In genomic region chr19:43495846-43496245, GRCm38 (mm10) we compare ENCODE assay signal across 9 mouse cellular contexts. TPM values are rescaled to one million over a fixed set of nuclear protein-coding genes. Genes with fewer than 3 reads are reported as not detected.
A peak's percentile ranks its signal among the peaks of the same experiment; 100 is the strongest.
DNase-seq lines count a peak whose midpoint lies in the region; ATAC-seq and TF ChIP-seq lines count a peak whose summit lies in the region.
"Had no signal": no experiment of that assay in that cellular context is flagged by ENCODE, and none has a peak within 500 bp of the region (broad histone marks: within the 10 kb centered on the region; RNA-seq: fewer than 3 reads in every experiment).

No protein-coding gene starts in this region.

- ATAC-seq in neural tube, embryonic 15.5 days (ENCODE audit: low FRiP score), result no peak; the same call in 1 of the 2 replicates
- ATAC-seq in inflammation-experienced regulatory T-cells, adult 6 months, result peak; percentile 63
- ATAC-seq in limb, embryonic 11.5 days (ENCODE audit: insufficient number of reproducible peaks, low FRiP score, low TSS enrichment, low read depth), result no peak
- peak; percentile 31; the same call in 1 of the 2 replicates for ATAC-seq in midbrain, embryonic 13.5 days

- H3K4me1 ChIP-seq in neural tube, embryonic 15.5 days, result peaks cover 7% of the 10 kb centered on the region; the same call in 1 of the 2 replicates
- H3K4me1 ChIP-seq in cerebellum, adult 2 months (ENCODE audit: control insufficient read depth, insufficient read depth, low read length), result no peaks in the 10 kb centered on the region
- H3K4me1 ChIP-seq in limb, embryonic 11.5 days (ENCODE audit: control insufficient read depth, insufficient read depth, low read length), result no peaks in the 10 kb centered on the region
- peaks cover 11% of the 10 kb centered on the region for H3K4me1 ChIP-seq in midbrain, embryonic 13.5 days (replicated peaks)

- H3K9ac ChIP-seq in neural tube, embryonic 15.5 days (replicated peaks), result no peak overlapping the region
- H3K9ac ChIP-seq in limb, embryonic 11.5 days (ENCODE audit: low read length), result no peak overlapping the region
- H3K9ac ChIP-seq in midbrain, embryonic 13.5 days (replicated peaks), result no peak overlapping the region
- H3K9ac ChIP-seq: embryonic facial prominence, embryonic 12.5 days had no signal

- WGBS in neural tube, embryonic 15.5 days, result 29% methylated on average over 5 of the region's 5 CpGs
- 35% methylated on average over 5 of the region's 5 CpGs for WGBS in cerebellum, adult 2 months
- 23% methylated on average over 5 of the region's 5 CpGs for WGBS in limb, embryonic 11.5 days
- WGBS in midbrain, embryonic 13.5 days, result 25% methylated on average over 5 of the region's 5 CpGs

- no peaks in the 10 kb centered on the region for H3K27me3 ChIP-seq in neural tube, embryonic 15.5 days (replicated peaks)
- no peaks in the 10 kb centered on the region for H3K27me3 ChIP-seq in cerebellum, adult 2 months (ENCODE audit: control insufficient read depth, insufficient read depth, low read length)
- H3K27me3 ChIP-seq in limb, embryonic 11.5 days (ENCODE audit: control insufficient read depth, insufficient read depth, low read length), result no peaks in the 10 kb centered on the region
- peaks cover 21% of the 10 kb centered on the region; the same call in 1 of the 2 replicates for H3K27me3 ChIP-seq in midbrain, embryonic 13.5 days

- H3K4me3 ChIP-seq in neural tube, embryonic 15.5 days (replicated peaks), result no peak overlapping the region
- no peak overlapping the region for H3K4me3 ChIP-seq in cerebellum, adult 2 months (replicated peaks; ENCODE audit: insufficient read depth, low read depth, low read length)
- no peak overlapping the region for H3K4me3 ChIP-seq in limb, embryonic 11.5 days (ENCODE audit: low read depth, low read length)
- no peak overlapping the region for H3K4me3 ChIP-seq in midbrain, embryonic 13.5 days (replicated peaks)
- H3K4me3 ChIP-seq: embryonic facial prominence, embryonic 12.5 days had no signal

- H3K36me3 ChIP-seq in neural tube, embryonic 15.5 days, result peaks cover 33% of the 10 kb centered on the region
- H3K36me3 ChIP-seq in limb, embryonic 11.5 days (ENCODE audit: control insufficient read depth, insufficient read depth, low read length), result peaks cover 9% of the 10 kb centered on the region
- peaks cover 26% of the 10 kb centered on the region for H3K36me3 ChIP-seq in midbrain, embryonic 13.5 days

- H3K9me3 ChIP-seq in neural tube, embryonic 15.5 days (replicated peaks), result no peaks in the 10 kb centered on the region
- H3K9me3 ChIP-seq in limb, embryonic 11.5 days (ENCODE audit: control insufficient read depth, low read length), result no peaks in the 10 kb centered on the region
- no peaks in the 10 kb centered on the region for H3K9me3 ChIP-seq in midbrain, embryonic 13.5 days
- H3K9me3 ChIP-seq: embryonic facial prominence, embryonic 12.5 days had no signal

- DNase-seq in neural tube, embryonic 10.5 days (ENCODE audit: extremely low spot score, low spot score), result peak; percentile 57
- DNase-seq in cerebellum, adult 2 months, result peak; percentile 52 to 58
- DNase-seq in forelimb bud, embryonic 11.5 days (ENCODE audit: low read depth, low spot score), result peak; percentile 85
- peak; percentile 78 for DNase-seq in limb, embryonic 11.5 days (ENCODE audit: low spot score)
- DNase-seq in thymus, postnatal 0 days (ENCODE audit: low spot score), result peak; percentile 51

- TF ChIP-seq CTCF in cerebellum, adult 2 months (IDR thresholded peaks at IDR 0.05; ENCODE audit: borderline replicate concordance, insufficient read depth, low read depth, low read length), result peak; percentile 60; the same call in 1 of the 2 replicates

- no peak overlapping the region for H3K4me2 ChIP-seq in neural tube, embryonic 15.5 days
- no peak overlapping the region for H3K4me2 ChIP-seq in limb, embryonic 11.5 days (ENCODE audit: low read depth, severe bottlenecking)
- H3K4me2 ChIP-seq in midbrain, embryonic 13.5 days (replicated peaks), result no peak overlapping the region

- H3K27ac ChIP-seq in neural tube, embryonic 15.5 days (replicated peaks), result no peak overlapping the region
- no peak overlapping the region for H3K27ac ChIP-seq in cerebellum, adult 2 months (ENCODE audit: insufficient read depth, low read length)
- no peak overlapping the region for H3K27ac ChIP-seq in limb, embryonic 11.5 days (replicated peaks; ENCODE audit: low read depth, low read length)
- no peak overlapping the region for H3K27ac ChIP-seq in midbrain, embryonic 13.5 days
- H3K27ac ChIP-seq: embryonic facial prominence, embryonic 12.5 days had no signal

- TF ChIP-seq POLR2A in cerebellum, adult 2 months (IDR thresholded peaks at IDR 0.05; ENCODE audit: borderline replicate concordance, insufficient read depth, low read length), result no peak

RNA-seq across cellular contexts. Expression of gene Got1, which starts 28.6 kb away (rescaled TPM):
- polyA plus RNA-seq in neural tube, embryonic 15.5 days (2015; fragmentation: Nextera tagmentation; extraction: Ambion mirVana), result 118 and 127 TPM in 2 replicates
- polyA plus RNA-seq in cerebellum, adult 2 months (2012; rRNA removed), result 501 and 528 TPM in 2 replicates
- 10 to 100 TPM; 33.0 to 47.8 (median 40.0) TPM for polyA plus RNA-seq in inflammation-experienced regulatory T-cells, adult 6 months (2017; shearing (Covaris generic))
- 41.0 and 45.6 TPM in 2 replicates for polyA plus RNA-seq in limb, embryonic 11.5 days (2014; fragmentation: Nextera tagmentation; extraction: Ambion mirVana)
- polyA plus RNA-seq in midbrain, embryonic 13.5 days (2015; fragmentation: Nextera tagmentation; extraction: Ambion mirVana), result 67.3 and 73.2 TPM in 2 replicates
- polyA plus RNA-seq in thymus, postnatal 0 days (2015; fragmentation: Nextera tagmentation; extraction: Ambion mirVana), result 62.8 and 63.2 TPM in 2 replicates

RNA-seq across cellular contexts. Expression of gene Cnnm1, which starts 55.6 kb away (rescaled TPM):
- 4.9 and 5.1 TPM in 2 replicates for polyA plus RNA-seq in neural tube, embryonic 15.5 days (2015; fragmentation: Nextera tagmentation; extraction: Ambion mirVana)
- polyA plus RNA-seq in cerebellum, adult 2 months (2012; rRNA removed), result 80.2 and 86.8 TPM in 2 replicates
- polyA plus RNA-seq in inflammation-experienced regulatory T-cells, adult 6 months (2017; shearing (Covaris generic)), result not detected
- 0.17 and 0.48 TPM in 2 replicates for polyA plus RNA-seq in limb, embryonic 11.5 days (2014; fragmentation: Nextera tagmentation; extraction: Ambion mirVana)
- polyA plus RNA-seq in midbrain, embryonic 13.5 days (2015; fragmentation: Nextera tagmentation; extraction: Ambion mirVana), result 0.80 and 1.3 TPM in 2 replicates
- 0.44 and 0.78 TPM in 2 replicates for polyA plus RNA-seq in thymus, postnatal 0 days (2015; fragmentation: Nextera tagmentation; extraction: Ambion mirVana)

Comparison
In these comparisons a context has a peak if more than half of its experiments do, and no peak if none do; other contexts are left out.
1. ATAC-seq: peak in inflammation-experienced regulatory T-cells, adult 6 months (single experiment) and midbrain, embryonic 13.5 days (single experiment); none in neural tube, embryonic 15.5 days (single experiment) and limb, embryonic 11.5 days (single experiment).
2. RNA of gene Cnnm1, which starts 55.6 kb away (polyA plus RNA-seq): 80.2 to 86.8 TPM in cerebellum, adult 2 months; 4.9 to 5.1 TPM in neural tube, embryonic 15.5 days, 0.80 to 1.3 TPM in midbrain, embryonic 13.5 days, 0.44 to 0.78 TPM in thymus, postnatal 0 days, 0.17 to 0.48 TPM in limb, embryonic 11.5 days and not detected in inflammation-experienced regulatory T-cells, adult 6 months; every median in the first group is over 10 times any median in the second.
3. Peak in every context shown above with its lines, with median percentiles within 50 percentile points of each other: DNase-seq.